Mouse (Mus musculus): ENCODE measurements around the gene Senp3. TPM values are rescaled to one million over a fixed set of nuclear protein-coding genes. Genes with fewer than 3 reads are reported as not detected.
A peak's percentile ranks its signal among the peaks of the same experiment; 100 is the strongest.
"Not testable (repeated sequence)": the region's sequence is repeated elsewhere in the genome, so short reads cannot be mapped to it uniquely, and the experiment has no call there.

Gene Senp3
- total RNA-seq, 2 experiments from 2014 or later, result 69.0 to 79.8 TPM

DNA sequence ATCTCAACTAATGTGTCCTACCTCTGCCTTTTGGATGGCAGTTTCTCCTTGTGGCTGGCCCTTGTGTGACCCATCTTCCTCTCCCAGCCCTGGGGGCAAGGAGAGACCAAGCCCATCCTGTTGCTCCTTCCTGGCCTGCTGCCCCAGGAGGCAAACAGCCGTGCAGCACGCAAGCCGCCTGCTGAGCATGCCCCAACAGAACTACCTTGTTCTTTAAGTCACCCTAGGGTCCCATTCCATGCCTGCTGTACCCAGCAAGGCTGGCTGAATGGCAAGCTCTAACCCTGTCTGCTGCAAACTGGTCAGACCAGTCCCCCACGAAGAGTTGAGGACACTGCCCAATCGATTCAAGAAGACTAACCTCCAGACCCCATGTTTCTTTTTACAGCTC lies 25.8 kb downstream of the Senp3 start:
- no peak for DNase-seq (ENCODE audit: low spot score in 2 of 2)

DNA sequence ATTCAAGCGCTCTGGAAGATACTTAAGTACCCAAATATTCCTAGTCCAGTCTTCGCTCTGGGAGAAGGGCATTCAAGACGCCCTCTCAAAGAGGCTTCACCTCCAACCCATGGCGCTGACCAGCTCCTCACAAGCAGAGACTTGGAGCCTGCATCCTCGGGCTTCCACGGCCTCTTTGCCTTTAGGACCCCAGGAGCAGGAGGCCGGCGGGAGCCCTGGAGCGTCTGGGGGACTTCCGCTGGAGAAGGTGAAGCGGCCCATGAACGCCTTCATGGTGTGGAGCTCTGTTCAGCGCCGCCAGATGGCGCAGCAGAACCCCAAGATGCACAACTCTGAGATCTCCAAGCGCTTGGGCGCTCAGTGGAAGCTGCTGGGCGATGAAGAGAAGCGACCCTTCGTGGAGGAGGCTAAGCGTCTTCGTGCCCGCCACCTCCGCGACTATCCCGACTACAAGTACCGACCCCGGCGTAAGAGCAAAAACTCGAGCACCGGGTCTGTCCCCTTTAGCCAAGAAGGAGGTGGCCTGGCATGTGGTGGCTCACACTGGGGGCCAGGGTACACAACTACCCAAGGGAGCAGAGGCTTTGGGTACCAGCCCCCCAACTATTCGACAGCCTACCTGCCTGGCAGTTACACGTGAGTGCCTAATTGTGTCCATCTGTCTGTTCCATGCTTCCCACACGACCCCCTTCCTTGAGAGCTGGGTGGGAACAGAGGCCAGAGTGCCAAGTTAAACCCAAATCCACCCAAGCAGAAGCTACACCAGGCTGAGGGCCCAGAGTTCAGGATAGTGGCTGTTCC lies 26.4 kb downstream of the Senp3 start, which contains the start of gene Sox15:
Gene Sox15, plus strand, starts transcription at position 51 of the 801 bp plus-strand sequence.
- DNase-seq (ENCODE audit: low spot score in 2 of 2), result peak; percentile 59 to 62

DNA sequence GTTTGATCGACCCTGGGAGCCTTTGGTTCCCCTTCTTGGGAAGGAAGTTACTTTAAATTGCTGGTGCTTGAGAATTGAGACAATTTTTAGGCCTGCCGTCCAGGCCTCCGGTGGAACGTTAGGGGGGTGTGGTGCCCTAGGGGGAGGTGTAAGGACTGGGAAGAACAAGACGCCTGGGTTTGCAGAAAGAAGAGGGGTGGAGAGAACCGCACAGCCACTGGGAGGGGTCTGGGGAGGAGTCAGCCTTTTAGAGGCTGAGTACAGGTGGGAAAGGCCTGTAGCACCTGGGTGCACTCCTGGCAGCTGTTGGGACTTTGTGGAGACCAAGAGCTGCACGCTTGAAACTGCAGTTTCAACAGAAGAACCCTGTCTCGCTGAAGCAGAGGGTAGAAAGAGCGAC lies 27.1 kb downstream of the Senp3 start:
- DNase-seq (ENCODE audit: low spot score in 2 of 2), result no peak

DNA sequence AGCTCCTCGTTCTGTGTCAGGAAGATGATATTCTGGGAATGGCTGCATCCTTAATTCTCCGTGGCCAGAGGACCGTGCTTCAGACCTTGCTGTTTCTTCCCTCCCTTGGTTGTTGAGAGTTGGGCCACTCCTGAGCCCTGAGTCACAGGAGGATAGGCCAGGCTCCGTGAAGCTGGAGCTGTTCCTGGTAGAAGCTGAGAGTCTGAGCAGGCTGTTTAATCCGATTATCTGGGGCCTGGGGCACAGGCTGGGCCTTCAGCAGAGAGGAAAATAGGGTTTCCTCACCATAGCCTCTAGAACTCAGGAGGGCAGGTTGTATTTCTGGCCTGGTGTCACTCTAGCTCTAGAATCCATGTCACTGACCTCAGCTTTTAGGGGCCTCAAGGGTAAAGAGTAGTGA lies 28.5 kb downstream of the Senp3 start:
- DNase-seq (ENCODE audit: low spot score in 2 of 2), result no peak

DNA sequence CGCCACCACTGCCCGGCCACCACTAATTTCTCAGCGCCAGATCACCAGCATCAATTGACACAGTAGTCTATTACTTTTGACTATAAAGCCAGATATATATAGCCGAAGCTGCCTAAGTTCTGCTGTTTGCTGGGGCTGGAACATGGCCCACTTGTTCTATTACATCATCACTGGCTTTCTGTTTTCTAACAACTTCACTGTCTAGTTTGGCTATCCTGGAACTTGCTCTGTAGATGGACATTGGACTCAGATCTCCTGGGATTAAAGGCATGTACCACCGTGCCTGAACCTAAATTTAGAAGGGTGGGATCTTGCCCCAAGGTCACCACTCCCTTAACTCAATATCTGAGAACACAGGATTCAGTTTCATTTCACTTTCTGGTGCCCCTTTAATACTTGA lies 36.0 kb downstream of the Senp3 start:
- no peak for DNase-seq (ENCODE audit: low spot score in 2 of 2)

DNA sequence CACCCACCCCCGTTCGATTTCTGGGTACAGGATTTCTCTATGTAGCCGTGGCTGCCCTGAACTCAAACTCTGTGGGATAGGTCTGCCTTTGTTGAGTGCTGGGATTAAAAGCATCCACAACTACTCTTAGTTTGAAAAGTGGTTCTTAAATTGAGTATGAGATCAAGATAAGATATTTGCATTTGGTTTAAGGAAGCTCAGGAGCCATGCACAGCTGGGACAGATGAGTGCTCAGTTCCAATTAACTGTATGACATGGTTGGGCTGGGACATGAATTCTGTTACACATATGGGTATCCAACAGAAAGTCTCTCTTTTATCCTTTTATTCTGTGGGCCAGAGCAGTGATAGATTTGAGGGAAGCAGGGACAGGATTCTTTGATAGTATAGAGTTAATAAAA lies 46.4 kb downstream of the Senp3 start:
- DNase-seq (ENCODE audit: low spot score in 2 of 2), result no peak

DNA sequence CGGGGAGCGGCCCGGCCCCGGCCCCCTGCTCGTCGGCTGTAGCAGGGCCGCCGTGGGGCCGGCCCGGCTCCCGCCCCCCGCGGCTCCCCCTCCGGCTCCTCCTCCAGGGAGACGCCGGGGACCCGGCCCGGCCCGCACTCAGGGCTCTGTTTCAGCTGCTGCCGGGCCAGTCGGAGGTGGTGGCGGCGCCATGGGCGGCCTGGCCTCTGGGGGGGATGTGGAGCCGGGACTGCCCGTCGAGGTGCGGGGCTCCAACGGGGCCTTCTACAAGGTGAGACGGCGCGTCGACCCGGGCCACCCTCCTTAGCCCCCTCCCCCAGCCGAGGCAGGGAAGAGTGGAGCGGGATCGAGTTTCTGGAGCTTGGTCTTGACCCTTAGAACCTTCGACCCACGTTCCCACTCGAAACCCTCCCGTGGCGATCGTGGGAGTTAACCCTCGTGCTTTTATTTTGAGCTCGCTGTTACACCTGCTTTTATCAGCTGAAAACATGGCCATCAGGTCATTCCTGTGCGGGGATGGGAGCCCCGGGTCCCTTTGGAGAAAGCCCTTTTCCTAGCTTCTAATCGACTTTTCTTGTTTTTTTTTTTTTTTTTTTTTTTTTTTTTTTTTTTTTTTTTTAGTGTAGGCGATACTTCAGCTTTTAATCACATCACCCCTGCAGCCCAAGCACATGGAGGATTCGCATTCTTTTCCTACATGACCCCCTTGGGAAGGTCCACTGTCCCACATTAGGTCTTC lies 48.6 kb downstream of the Senp3 start:
- DNase-seq (ENCODE audit: low spot score in 2 of 2), result peak in 1 of 2 experiments; percentile 64

DNA sequence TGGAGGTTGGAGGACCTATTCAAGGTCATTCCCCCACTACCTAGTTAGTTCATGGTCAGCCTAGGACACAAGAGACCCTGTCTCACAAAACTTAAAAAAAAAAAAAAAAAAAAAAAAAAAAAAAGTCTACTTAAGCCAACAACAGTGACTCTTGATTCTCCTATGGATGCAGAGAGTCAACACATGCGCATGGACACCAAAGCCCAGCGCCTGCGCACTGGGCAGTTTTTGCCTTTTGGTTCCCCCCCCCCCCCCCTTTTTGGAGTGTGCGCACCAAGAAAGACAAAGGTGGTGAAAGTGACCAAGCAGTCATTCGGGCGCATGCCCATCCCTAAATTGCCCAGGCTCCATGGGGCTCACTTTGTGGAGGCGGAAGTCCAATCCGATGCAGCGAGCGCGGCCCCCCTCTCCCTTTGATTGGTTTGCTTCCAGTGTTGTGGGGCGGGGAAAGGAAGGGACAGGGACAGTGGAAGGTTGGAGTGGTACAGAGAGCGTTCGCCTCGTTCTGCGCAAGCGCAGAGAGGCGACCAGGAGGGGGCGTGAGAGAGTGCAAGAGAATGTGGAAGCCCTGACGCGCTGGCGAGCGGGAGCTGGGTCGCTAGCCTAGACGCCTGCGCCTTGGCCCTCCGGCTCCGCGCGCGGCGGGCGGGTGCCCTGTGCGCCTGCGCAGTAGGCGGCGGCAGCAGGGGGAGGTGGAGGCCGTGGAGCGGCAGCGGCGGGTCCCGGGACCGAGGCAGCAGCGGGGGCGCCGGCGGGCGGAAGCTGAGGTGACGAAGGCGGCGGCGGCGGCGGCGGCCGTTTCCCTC lies 49.4 kb downstream of the Senp3 start, which contains the start of gene Fxr2:
Gene Fxr2, plus strand, starts transcription at position 707 of the 806 bp plus-strand sequence.
- DNase-seq (ENCODE audit: low spot score in 2 of 2), result peak; percentile 100

DNA sequence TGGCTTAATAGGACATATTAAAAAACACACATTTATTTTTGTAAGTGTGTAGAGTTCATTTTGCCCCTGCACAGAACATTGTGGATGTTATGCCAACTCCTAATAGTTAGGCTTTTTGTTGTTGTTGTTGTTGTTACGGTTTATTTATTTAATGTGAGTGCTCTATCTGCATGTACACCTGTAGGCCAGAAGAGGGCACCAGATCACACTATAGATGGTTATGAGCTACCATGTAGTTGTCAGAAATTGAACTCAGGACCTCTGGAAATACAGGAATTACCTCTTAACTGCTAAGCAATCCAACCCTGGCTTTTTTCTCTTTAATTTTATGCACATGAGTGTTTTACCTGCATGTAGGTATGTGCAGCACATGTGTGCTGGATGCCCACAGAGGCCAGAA lies 52.1 kb downstream of the Senp3 start:
- no peak for DNase-seq (ENCODE audit: low spot score in 2 of 2)

DNA sequence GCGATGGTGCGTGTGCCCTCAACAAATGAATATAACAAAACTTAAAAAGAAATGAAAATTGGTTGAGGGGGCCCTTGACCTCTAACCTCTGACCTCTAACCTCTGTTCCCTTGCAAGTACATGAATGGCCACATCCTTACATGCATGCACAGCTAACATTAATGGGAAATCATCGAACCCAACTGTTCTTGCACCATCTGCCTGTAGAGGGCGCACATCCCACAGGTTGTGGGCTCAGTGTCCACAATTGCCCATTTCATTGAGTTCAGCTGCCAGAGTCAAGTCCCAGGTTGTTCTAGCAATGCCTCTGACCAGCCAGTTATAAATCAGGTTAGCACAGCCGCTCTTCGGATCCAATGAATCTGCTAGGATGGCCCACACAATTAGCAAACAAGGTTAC lies 53.6 kb downstream of the Senp3 start:
- DNase-seq (ENCODE audit: low spot score in 2 of 2), result peak; percentile 82 to 83

DNA sequence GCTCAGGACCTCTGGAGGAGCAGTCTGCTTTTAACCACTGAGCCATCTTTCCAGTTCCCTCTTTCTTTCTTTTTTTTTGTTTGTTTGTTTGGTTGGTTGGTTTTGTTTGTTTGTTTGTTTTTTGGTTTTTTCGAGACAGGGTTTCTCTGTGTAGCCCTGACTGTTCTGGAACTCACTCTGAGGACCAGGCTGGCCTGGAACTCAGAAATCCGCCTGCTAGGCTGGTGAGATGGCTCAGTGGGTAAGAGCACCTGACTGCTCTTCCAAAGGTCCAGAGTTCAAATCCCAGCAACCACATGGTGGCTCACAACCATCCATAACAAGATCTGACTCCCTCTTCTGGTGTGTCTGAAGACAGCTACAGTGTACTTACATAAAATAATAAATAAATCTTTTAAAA lies 57.5 kb downstream of the Senp3 start:
- DNase-seq (ENCODE audit: low spot score in 2 of 2), result not testable (repeated sequence)

Small RNA genes lying within 50 kb of the gene (microRNA-seq; reads per million reads assigned to microRNA genes)
- gene Mir1934 (ENCODE audit: borderline number of aligned reads in 2 of 2) (3.3 to 9.8 reads per million in 2 experiments), gene Mir467f (ENCODE audit: borderline number of aligned reads in 2 of 2) (0 reads per million in 2 experiments)

Other genes starting within 250 kb of the Senp3 start
- under 1 TPM; 0.13 TPM for gene Dnah2, start 133.0 kb downstream of the Senp3 start, total RNA-seq (2021)
- under 1 TPM; 0.74 to 0.76 TPM for gene Efnb3, start 121.9 kb downstream of the Senp3 start, total RNA-seq (2021)
- 10 to 100 TPM in 1 of 2 experiments, 1 to 10 TPM in 1; 9.6 to 10.9 TPM for gene Wrap53, start 101.8 kb downstream of the Senp3 start, total RNA-seq (2021)
- 10 to 100 TPM; 48.4 to 53.4 TPM for gene Trp53, start 101.7 kb downstream of the Senp3 start, total RNA-seq (2021)
- gene Atp1b2, start 76.1 kb downstream of the Senp3 start, total RNA-seq (2021), result 10 to 100 TPM; 32.8 to 39.8 TPM
- not detected for gene Shbg, start 64.2 kb downstream of the Senp3 start, total RNA-seq (2021)
- 1 to 10 TPM; 5.9 to 6.5 TPM for gene Sat2, start 60.1 kb downstream of the Senp3 start, total RNA-seq (2021)
- gene Fxr2, start 49.1 kb downstream of the Senp3 start, total RNA-seq (2021), result 10 to 100 TPM; 83.5 to 90.2 TPM
- gene Sox15, start 26.8 kb downstream of the Senp3 start, total RNA-seq (2021), result not detected
- gene Mpdu1, start 19.4 kb downstream of the Senp3 start, total RNA-seq (2021), result 100 to 1,000 TPM in 1 of 2 experiments, 10 to 100 TPM in 1; 95.7 to 117 TPM
- gene Cd68, start 15.9 kb downstream of the Senp3 start, total RNA-seq (2021), result 10 to 100 TPM; 20.5 to 36.7 TPM
- 100 to 1,000 TPM; 584 to 655 TPM for gene Eif4a1, start 9.7 kb downstream of the Senp3 start, total RNA-seq (2021)
- gene Tnfsf13, start 3.7 kb upstream of the Senp3 start, total RNA-seq (2021), result 1 to 10 TPM; 2.8 to 5.3 TPM
- gene Tnfsf12, start 13.8 kb upstream of the Senp3 start, total RNA-seq (2021), result 10 to 100 TPM; 23.7 to 26.2 TPM
- gene Tnfsfm13, start 14.0 kb upstream of the Senp3 start, total RNA-seq (2021), result 1 to 10 TPM; 3.6 to 4.9 TPM
- 10 to 100 TPM; 55.4 to 79.7 TPM for gene Polr2a, start 76.6 kb upstream of the Senp3 start, total RNA-seq (2021)
- gene Slc35g3, start 79.9 kb upstream of the Senp3 start, total RNA-seq (2021), result not detected
- gene Zbtb4, start 83.8 kb upstream of the Senp3 start, total RNA-seq (2021), result 10 to 100 TPM; 48.2 to 71.4 TPM
- gene Chrnb1, start 113.9 kb upstream of the Senp3 start, total RNA-seq (2021), result 1 to 10 TPM; 1.3 to 3.9 TPM
- 10 to 100 TPM in 1 of 2 experiments, 1 to 10 TPM in 1; 3.0 to 13.0 TPM for gene Fgf11, start 119.8 kb upstream of the Senp3 start, total RNA-seq (2021)
- gene Tmem102, start 123.5 kb upstream of the Senp3 start, total RNA-seq (2021), result under 1 TPM; 0.36 to 0.51 TPM
- gene Gm39566, start 133.2 kb upstream of the Senp3 start, total RNA-seq (2021), result not detected
- not detected for gene Spem2, start 136.4 kb upstream of the Senp3 start, total RNA-seq (2021)
- not detected for gene Spem1, start 140.1 kb upstream of the Senp3 start, total RNA-seq (2021)
- 10 to 100 TPM; 19.7 to 24.9 TPM for gene Nlgn2, start 155.7 kb upstream of the Senp3 start, total RNA-seq (2021)
- gene Tmem256, start 156.4 kb upstream of the Senp3 start, total RNA-seq (2021), result 100 to 1,000 TPM; 145 TPM
- gene Plscr3, start 164.3 kb upstream of the Senp3 start, total RNA-seq (2021), result 10 to 100 TPM; 38.2 to 46.2 TPM
- gene Tnk1, start 176.6 kb upstream of the Senp3 start, total RNA-seq (2021), result under 1 TPM in 1 of 2 experiments, not detected in 1; 0.38 TPM
- not detected for gene Tmem95, start 195.9 kb upstream of the Senp3 start, total RNA-seq (2021)
- 1 to 10 TPM; 3.6 to 6.0 TPM for gene Kctd11, start 199.3 kb upstream of the Senp3 start, total RNA-seq (2021)
- gene Acap1, start 213.5 kb upstream of the Senp3 start, total RNA-seq (2021), result 1 to 10 TPM in 1 of 2 experiments, under 1 TPM in 1; 0.43 to 1.5 TPM
- under 1 TPM; 0.29 to 0.86 TPM for gene 2810408A11Rik, start 218.9 kb upstream of the Senp3 start, total RNA-seq (2021)
- gene Neurl4, start 219.0 kb upstream of the Senp3 start, total RNA-seq (2021), result 10 to 100 TPM; 48.5 to 53.9 TPM
- 10 to 100 TPM; 47.3 to 52.4 TPM for gene Gps2, start 231.8 kb upstream of the Senp3 start, total RNA-seq (2021)
- gene Eif5a, start 239.9 kb upstream of the Senp3 start, total RNA-seq (2021), result 100 to 1,000 TPM; 579 to 673 TPM